Mouse (Mus musculus) layer of hippocampus, adult 6 months (tissue): ENCODE measurements around the gene Setd2. TPM values are rescaled to one million over a fixed set of nuclear protein-coding genes. Genes with fewer than 3 reads are reported as not detected.

ENCODE experiments used
- long read RNA-seq, 2 experiments: library from polyadenylated mRNA; unstranded; transcript quantifications; one replicate each; pipeline ENCODE4 v2.0.0; 2019 to 2020
- microRNA-seq: library from miRNA; unstranded; fragments of <30 nt; microRNA quantifications from one replicate; pipeline ENCODE4 v1.2.0, GENCODE M21; 2020
- polyA plus RNA-seq: library from polyadenylated mRNA; unstranded; fragments of <200 nt; fragmentation: Nextera tagmentation; gene quantifications from 2 replicates; pipeline ENCODE4 v1.2.3, GENCODE M21; 2021

The Setd2 gene
- polyA plus RNA-seq = 8.0 TPM in 2 replicates
- long read RNA-seq, experiment 1, partial matches to known transcripts = 13 of 16 reads
- long read RNA-seq, experiment 1, other reads (novel, unspliced or antisense) = 2 of 16 reads
- long read RNA-seq, experiment 2, partial matches to known transcripts = 10 of 22 reads
- long read RNA-seq, experiment 2, other reads (novel, unspliced or antisense) = 12 of 22 reads

GRCm38 (mm10) chr9:110532538-110533291 is at the start of gene Setd2:
Setd2 (plus strand) TSS chr9:110532597.

DNA sequence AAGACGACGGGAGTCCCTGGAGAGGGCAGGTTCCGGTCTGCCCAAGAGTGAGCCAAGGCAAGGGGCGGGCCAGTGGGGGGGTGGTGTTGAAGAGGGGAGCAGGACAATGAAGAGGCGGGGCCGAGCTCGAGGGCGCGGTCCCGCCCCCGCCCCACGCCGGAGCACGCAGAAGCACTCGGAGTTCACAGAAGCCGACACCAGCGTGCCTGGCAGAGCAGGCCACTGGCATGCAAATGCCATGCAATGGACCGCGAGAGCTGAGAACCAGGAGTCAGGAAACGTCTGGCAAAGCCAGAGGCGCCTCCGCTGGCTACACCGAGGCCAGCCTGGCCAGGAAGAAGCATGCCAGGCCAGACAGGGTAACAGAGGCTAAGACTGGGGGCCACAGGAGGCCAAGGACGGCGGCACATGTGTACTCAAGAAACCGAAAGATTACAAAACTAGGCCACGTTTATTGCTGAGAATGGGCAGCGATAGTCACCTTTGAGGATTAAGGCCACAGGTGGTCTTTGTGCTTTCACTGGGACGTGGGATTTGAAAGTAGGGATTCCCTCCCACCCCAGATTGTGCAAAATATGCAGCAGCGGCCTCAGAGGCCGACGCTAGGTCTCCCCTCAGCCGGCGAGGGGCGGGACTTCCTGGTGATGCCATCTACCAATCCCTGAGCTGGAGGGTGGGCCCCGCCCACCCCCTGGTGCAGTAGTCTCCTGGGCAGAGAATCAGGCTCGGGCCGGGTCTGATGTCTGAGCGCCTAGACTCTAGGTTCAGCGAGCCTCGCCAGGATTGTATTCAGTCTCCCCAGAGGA is 92.2 kb downstream of the Setd2 start, which contains the start of gene Nradd:
Gene Nradd, minus strand, starts transcription at position 92 of the 806 bp plus-strand sequence.

GRCm38 (mm10) chr9:110653655-110654461 is 121.5 kb downstream of the Setd2 start, which contains the start of gene Nbeal2:
Nbeal2 (minus strand) TSS chr9:110654161.

DNA sequence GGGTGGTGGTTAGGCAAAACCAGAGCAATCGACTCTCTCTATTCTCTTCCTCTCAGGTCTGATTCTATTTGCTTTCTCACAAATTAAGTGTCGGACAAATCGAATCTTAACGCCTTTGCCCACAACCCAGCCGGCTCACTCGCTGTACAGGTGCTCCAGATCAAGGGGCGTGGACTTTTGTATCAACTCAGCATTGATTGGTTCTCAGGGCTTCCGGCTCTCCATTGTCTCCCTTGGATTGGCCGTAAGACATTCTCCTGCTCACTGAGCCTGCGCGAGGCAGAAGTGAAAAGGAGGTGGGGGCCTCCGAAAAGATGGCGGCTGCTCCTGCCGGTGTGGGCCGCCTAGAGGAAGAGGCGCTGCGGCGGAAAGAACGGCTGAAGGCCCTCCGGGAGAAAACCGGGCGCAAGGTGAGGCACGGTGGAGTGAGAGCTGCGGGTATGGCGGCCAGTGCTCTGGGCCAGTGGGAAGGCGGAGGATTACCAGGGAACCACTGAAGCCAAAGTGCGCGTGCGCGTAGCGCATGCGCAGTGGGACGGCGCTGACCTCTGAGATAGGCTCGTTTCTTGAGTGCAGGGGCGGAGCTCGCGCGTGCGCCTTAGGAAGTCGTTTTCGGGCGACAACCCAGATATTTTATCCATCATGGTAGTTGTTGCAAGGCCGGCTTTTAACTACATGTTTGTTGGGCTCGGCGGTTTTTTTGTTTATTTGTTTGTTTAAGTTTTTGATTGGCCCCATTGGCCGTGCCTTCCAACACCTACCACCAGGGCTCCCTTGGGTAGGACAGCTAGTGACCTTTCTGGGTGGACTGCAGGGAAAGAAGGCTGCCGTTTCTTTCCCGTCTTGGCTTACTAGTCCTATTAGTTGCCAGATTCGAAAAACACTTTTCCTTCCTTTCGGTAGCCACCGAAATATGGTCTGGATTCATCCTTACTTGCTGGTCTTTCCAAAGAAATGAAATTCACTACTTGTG is 124.1 kb downstream of the Setd2 start, which contains the start of gene Ccdc12:
Gene Ccdc12, plus strand, starts transcription at position 255 of the 973 bp plus-strand sequence.

Small RNAs within 50 kb of the gene (microRNA-seq; reads per million reads assigned to microRNA genes)
- gene Mir8107 = not detected

Other genes starting within 250 kb of the Setd2 start
- 18.0 and 18.5 TPM in 2 replicates for gene Elp6, start 227.4 kb upstream of the Setd2 start, polyA plus RNA-seq
- gene Scap, start 199.3 kb upstream of the Setd2 start, polyA plus RNA-seq = 31.7 and 33.5 TPM in 2 replicates
- 9.3 and 9.8 TPM in 2 replicates for gene Ptpn23, start 124.4 kb upstream of the Setd2 start, polyA plus RNA-seq
- gene Ngp, start 112.8 kb upstream of the Setd2 start, polyA plus RNA-seq = not detected in 2 replicates
- gene Klhl18, start 55.9 kb upstream of the Setd2 start, polyA plus RNA-seq = 5.6 and 6.0 TPM in 2 replicates
- gene Kif9, start 55.6 kb upstream of the Setd2 start, polyA plus RNA-seq = 2.5 and 3.2 TPM in 2 replicates
- gene Nradd, start 91.9 kb downstream of the Setd2 start, polyA plus RNA-seq = 2.7 and 3.2 TPM in 2 replicates
- gene Nbeal2, start 121.6 kb downstream of the Setd2 start, polyA plus RNA-seq = 0.56 and 0.72 TPM in 2 replicates
- 105 and 106 TPM in 2 replicates for gene Ccdc12, start 123.9 kb downstream of the Setd2 start, polyA plus RNA-seq
- 0.41 and 0.43 TPM in 2 replicates for gene Myl3, start 209.3 kb downstream of the Setd2 start, polyA plus RNA-seq
- gene Pth1r, start 214.5 kb downstream of the Setd2 start, polyA plus RNA-seq = 2.3 and 3.6 TPM in 2 replicates